Mouse (Mus musculus): ENCODE results near the gene Rbpjl. TPM values are rescaled to one million over a fixed set of nuclear protein-coding genes. Genes with fewer than 3 reads are reported as not detected.

Gene Rbpjl
- polyA plus RNA-seq, 1 experiment from 2014 or later = 0.06 TPM

GRCm38 (mm10) chr2:164442315-164443050 lies 39.5 kb downstream of the Rbpjl start:
- ATAC-seq = no peak

GRCm38 (mm10) chr2:164443051-164443437 lies 40.1 kb downstream of the Rbpjl start:
- CTCF ChIA-PET = interaction anchor here (0.8 to 1.4 kb wide), 3 partner anchors 13 to 18 kb away, joined by 3 read pairs; partner anchors contain the start of genes Gm20458 and Sys1
- no peak for TF ChIP-seq CTCF (IDR thresholded peaks at IDR 0.05)
- peak; percentile 70 for ATAC-seq
- H3K27me3 ChIP-seq = no peaks in the 10 kb centered on the region
- POLR2A ChIA-PET = interaction anchor here (1.0 to 9.4 kb wide), 5 partner anchors 11 to 75 kb away, joined by 3 to 110 read pairs (median 3); partner anchors contain the start of genes Gm20458 and Sys1
- in situ Hi-C loops (cut with MboI; ENCODE audit: low pct_unique_long_range_greater_than_20kb) = no loop called here
- no peak for DNase-seq (ENCODE audit: low read depth, low spot score)

More at GRCm38 (mm10) chr2:164442315-164443050, 39.5 kb downstream of the Rbpjl start:
- DNase-seq (ENCODE audit: low read depth, low spot score) = no peak
- in situ Hi-C loops (cut with MboI; ENCODE audit: low pct_unique_long_range_greater_than_20kb) = no loop called here
- no peaks in the 10 kb centered on the region for H3K27me3 ChIP-seq
- TF ChIP-seq CTCF (IDR thresholded peaks at IDR 0.05) = no peak
- CTCF ChIA-PET = interaction anchor here (1.3 to 5.2 kb wide), 4 partner anchors 14 to 76 kb away, joined by 3 to 18 read pairs (median 4); partner anchors contain the start of genes Gm20458 and Sys1
- POLR2A ChIA-PET = interaction anchor here (1.0 to 9.4 kb wide), 6 partner anchors 11 to 79 kb away, joined by 3 to 110 read pairs (median 4); partner anchors contain the start of genes Gm20458 and Sys1

- TF ChIP-seq CTCF (IDR thresholded peaks at IDR 0.05) = no peak
- POLR2A ChIA-PET = interaction anchor here (1.0 to 9.4 kb wide), 4 partner anchors 11 to 75 kb away, joined by 3 to 110 read pairs (median 20); partner anchors contain the start of gene Sys1
- no peaks in the 10 kb centered on the region for H3K27me3 ChIP-seq
- no peak for DNase-seq (ENCODE audit: low read depth, low spot score)
- in situ Hi-C loops (cut with MboI; ENCODE audit: low pct_unique_long_range_greater_than_20kb) = no loop called here
- CTCF ChIA-PET = interaction anchor here (0.8 kb wide), 1 partner anchor 13 kb away, joined by 3 read pairs; the partner anchor contains the start of gene Sys1
- no peak for ATAC-seq
These were observed 40.6 kb downstream of the Rbpjl start, which contains the start of gene Sdc4 for GRCm38 (mm10) chr2:164443460-164444000. Gene Sdc4 (minus strand): TSS chr2:164443887.

- in situ Hi-C loops (cut with MboI; ENCODE audit: low pct_unique_long_range_greater_than_20kb) = no loop called here
- ChIA-PET CTCF (interaction anchor here (0.7 kb wide), 1 partner anchor 86 kb away, joined by 3 read pairs; no protein-coding TSS in a partner anchor), POLR2A (interaction anchor here (0.6 to 9.4 kb wide), 2 partner anchors 9 to 47 kb away, joined by 4 to 110 read pairs; partner anchors contain the start of gene Sys1)
- no peaks in the 10 kb centered on the region for H3K27me3 ChIP-seq
- no peak for TF ChIP-seq CTCF (IDR thresholded peaks at IDR 0.05)
- ATAC-seq (no peak), DNase-seq (ENCODE audit: low read depth, low spot score) (no peak)
These were observed 41.8 kb downstream of the Rbpjl start for GRCm38 (mm10) chr2:164444701-164445100.

DNA sequence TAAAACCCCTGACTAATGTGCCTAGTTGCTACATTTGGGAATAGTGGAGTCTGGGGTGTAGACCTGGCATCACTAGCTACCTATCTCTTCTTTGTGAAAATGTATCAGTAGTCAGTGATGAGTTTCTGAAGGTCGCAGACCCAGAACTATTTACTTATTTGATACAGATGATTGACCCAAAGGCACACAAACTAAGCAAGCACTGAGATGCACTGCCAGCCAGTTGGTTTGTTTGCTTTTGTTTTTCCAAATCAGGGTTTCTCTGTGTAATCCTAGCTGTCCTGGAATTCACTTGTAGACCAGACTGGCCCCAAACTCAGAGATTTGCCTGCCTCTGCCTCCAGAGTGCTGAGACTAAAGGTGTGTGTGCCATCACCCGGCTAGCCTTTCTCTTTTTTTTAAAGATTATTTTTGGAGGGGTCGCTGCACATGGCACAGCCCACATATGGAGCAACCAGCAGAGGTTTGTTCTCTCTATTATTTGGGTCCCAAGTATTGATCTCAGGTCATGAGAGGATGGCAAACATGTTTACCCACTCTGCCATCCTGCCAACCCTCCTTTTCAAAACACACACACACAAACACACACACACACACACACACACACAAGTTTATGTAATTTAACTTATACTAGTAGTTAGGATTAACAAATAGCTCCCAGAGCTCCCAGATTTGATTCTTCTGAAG lies 42.6 kb downstream of the Rbpjl start:
- DNase-seq (ENCODE audit: low read depth, low spot score) = no peak
- ChIA-PET CTCF (no interaction called here), POLR2A (interaction anchor here (9.4 kb wide), 1 partner anchor 9 kb away, joined by 110 read pairs; the partner anchor contains the start of gene Sys1)
- no peaks in the 10 kb centered on the region for H3K27me3 ChIP-seq
- TF ChIP-seq CTCF (IDR thresholded peaks at IDR 0.05) = no peak
- ATAC-seq = no peak
- in situ Hi-C loops (cut with MboI; ENCODE audit: low pct_unique_long_range_greater_than_20kb) = no loop called here

GRCm38 (mm10) chr2:164446086-164446469 lies 43.1 kb downstream of the Rbpjl start:
- ATAC-seq = no peak
- CTCF ChIA-PET = no interaction called here
- TF ChIP-seq CTCF (IDR thresholded peaks at IDR 0.05) = no peak
- no peaks in the 10 kb centered on the region for H3K27me3 ChIP-seq
- in situ Hi-C loops (cut with MboI; ENCODE audit: low pct_unique_long_range_greater_than_20kb) = no loop called here
- no peak for DNase-seq (ENCODE audit: low read depth, low spot score)
- POLR2A ChIA-PET = no interaction called here

GRCm38 (mm10) chr2:164448140-164448539 lies 45.2 kb downstream of the Rbpjl start:
- DNase-seq (ENCODE audit: low read depth, low spot score) = no peak
- ATAC-seq = no peak
- ChIA-PET CTCF (interaction anchor here (1.2 to 2.3 kb wide), 3 partner anchors 9 to 21 kb away, joined by 3 to 8 read pairs (median 4); partner anchors contain the start of gene Sys1), POLR2A (no interaction called here)
- H3K27me3 ChIP-seq = no peaks in the 10 kb centered on the region
- no peak for TF ChIP-seq CTCF (IDR thresholded peaks at IDR 0.05)
- in situ Hi-C loops (cut with MboI; ENCODE audit: low pct_unique_long_range_greater_than_20kb) = no loop called here

DNA sequence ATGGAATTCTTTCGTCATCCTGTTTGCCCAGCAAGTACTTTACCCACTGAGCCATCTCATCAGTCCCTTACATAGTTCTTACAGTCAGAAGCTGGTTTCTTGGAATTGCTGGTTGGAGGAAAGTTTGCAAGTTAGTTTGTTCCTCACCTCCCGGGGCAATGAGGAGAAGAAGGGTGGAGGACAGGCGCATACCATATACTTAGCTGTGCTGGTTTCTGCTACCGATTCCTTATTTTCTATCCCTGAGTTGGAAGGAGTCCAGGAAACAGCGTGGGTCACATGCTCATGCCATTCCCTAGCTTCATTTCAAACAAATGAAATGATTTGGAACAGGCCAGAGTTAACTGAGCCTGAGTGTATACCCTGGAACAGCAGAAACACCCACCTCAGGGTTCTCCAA lies 46.0 kb downstream of the Rbpjl start:
- POLR2A ChIA-PET = interaction anchor here (0.6 kb wide), 1 partner anchor 182 kb away, joined by 3 read pairs; no protein-coding TSS in a partner anchor
- no peak for ATAC-seq
- H3K27me3 ChIP-seq = no peaks in the 10 kb centered on the region
- in situ Hi-C loops (cut with MboI; ENCODE audit: low pct_unique_long_range_greater_than_20kb) = no loop called here
- DNase-seq (ENCODE audit: low read depth, low spot score) = no peak
- no peak for TF ChIP-seq CTCF (IDR thresholded peaks at IDR 0.05)
- CTCF ChIA-PET = interaction anchor here (1.2 to 2.3 kb wide), 3 partner anchors 8 to 22 kb away, joined by 3 to 8 read pairs (median 4); partner anchors contain the start of gene Sys1

- ATAC-seq (no peak), DNase-seq (ENCODE audit: low read depth, low spot score) (no peak)
- CTCF ChIA-PET = interaction anchor here (1.4 to 2.3 kb wide), 2 partner anchors 10 to 23 kb away, joined by 3 to 8 read pairs; no protein-coding TSS in a partner anchor
- in situ Hi-C loops (cut with MboI; ENCODE audit: low pct_unique_long_range_greater_than_20kb) = no loop called here
- no peak for TF ChIP-seq CTCF (IDR thresholded peaks at IDR 0.05)
- POLR2A ChIA-PET = interaction anchor here (0.6 kb wide), 1 partner anchor 182 kb away, joined by 3 read pairs; no protein-coding TSS in a partner anchor
- H3K27me3 ChIP-seq = no peaks in the 10 kb centered on the region
These were observed 46.6 kb downstream of the Rbpjl start for GRCm38 (mm10) chr2:164449341-164450042.
